Mouse (Mus musculus): ENCODE data around the gene Clk2. TPM values are rescaled to one million over a fixed set of nuclear protein-coding genes. Genes with fewer than 3 reads are reported as not detected.

The Clk2 gene
- polyA plus RNA-seq, 1 experiment from 2014 or later: 33.8 TPM

DNA sequence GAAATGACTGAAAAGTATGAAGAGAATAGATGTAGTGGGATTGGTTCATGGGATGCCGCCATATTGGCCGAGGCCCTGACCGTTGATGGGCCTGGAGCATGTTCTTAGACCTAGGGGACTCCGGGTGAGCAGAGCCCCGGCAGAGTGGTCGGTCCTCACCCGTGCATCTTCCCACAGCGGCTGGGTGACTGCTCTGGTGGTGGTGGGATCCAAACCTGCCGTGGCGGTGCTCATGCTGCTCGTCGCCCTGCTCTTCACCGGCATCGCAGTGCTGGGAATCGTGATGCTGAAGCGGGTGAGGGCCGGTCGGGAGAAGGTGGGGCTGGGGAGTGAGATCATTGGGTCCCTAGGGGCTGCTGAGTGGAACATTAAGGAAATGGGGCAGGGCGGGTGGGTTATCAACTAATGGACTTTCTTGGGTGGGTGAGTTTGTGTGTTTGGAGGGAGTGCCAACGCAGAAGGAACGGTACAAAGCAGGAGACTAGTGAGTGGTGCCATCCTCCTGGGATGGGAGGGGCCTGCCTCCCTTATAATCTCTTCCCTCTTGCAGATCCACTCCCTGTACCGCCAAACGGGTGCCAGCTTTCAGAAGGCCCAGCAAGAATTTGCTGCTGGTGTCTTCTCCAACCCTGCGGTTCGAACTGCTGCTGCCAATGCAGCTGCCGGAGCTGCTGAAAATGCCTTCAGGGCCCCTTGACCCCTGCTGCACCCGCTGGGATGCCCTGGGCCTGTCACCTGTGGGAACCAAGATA, 17.3 kb downstream of the Clk2 start:
- no peak overlapping the region; the same call in 1 of the 2 replicates for H3K27ac ChIP-seq (ENCODE audit: low read depth, low read length)
- ATAC-seq (ENCODE audit: low FRiP score, low TSS enrichment): no peak
- no peak overlapping the region for H3K4me2 ChIP-seq (replicated peaks; ENCODE audit: low read depth, low read length)
- H3K4me1 ChIP-seq (ENCODE audit: control insufficient read depth, insufficient read depth, low read length): peaks cover 37% of the 10 kb centered on the region
- H3K9ac ChIP-seq (ENCODE audit: low read depth, low read length): no peak overlapping the region
- H3K27me3 ChIP-seq (ENCODE audit: control insufficient read depth, insufficient read depth, low read length): no peaks in the 10 kb centered on the region
- WGBS: 91% methylated on average over 27 of the region's 27 CpGs
- peaks cover 39% of the 10 kb centered on the region for H3K36me3 ChIP-seq (ENCODE audit: control insufficient read depth, insufficient read depth, low read length)
- no peaks in the 10 kb centered on the region for H3K9me3 ChIP-seq (ENCODE audit: control insufficient read depth, low read length)
- no peak overlapping the region for H3K4me3 ChIP-seq (ENCODE audit: low read length)

DNA sequence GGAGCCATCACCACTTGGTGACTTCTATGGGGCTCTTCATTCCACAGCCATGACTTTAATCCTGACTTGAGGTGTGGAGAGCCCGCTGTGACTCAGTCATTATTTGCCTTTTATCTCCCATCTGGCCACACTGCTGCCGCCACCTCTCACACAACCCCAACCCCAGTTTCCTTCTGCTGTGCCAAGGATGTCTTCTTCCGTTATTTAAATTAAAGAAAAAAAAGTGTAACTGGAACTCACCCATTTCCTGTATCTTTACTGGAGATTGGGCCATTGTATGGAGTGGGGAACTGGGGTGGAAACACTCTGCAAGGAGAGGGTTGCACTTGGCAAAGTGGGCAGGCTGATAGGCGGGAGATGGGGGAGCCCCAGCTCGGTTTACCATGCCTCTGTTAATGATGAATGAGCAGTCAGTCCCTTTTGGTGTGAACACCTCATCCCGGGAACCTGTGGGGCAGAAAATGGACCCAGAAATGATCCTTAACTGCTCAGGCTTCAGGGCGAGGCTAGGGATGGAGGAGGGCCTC, 18.0 kb downstream of the Clk2 start:
- no peak; the same call in 1 of the 2 replicates for ATAC-seq (ENCODE audit: low FRiP score, low TSS enrichment)
- WGBS: 43% methylated on average over 7 of the region's 7 CpGs
- Histone ChIP-seq H3K9me3 (ENCODE audit: control insufficient read depth, low read length) (no peaks in the 10 kb centered on the region), H3K36me3 (ENCODE audit: control insufficient read depth, insufficient read depth, low read length) (peaks cover 39% of the 10 kb centered on the region), H3K4me2 (replicated peaks; ENCODE audit: low read depth, low read length) (peak overlapping the region; percentile 95), H3K4me1 (ENCODE audit: control insufficient read depth, insufficient read depth, low read length) (peaks cover 42% of the 10 kb centered on the region), H3K27ac (ENCODE audit: low read depth, low read length) (peak overlapping the region; percentile 47; the same call in 1 of the 2 replicates), H3K9ac (ENCODE audit: low read depth, low read length) (no peak overlapping the region), H3K27me3 (ENCODE audit: control insufficient read depth, insufficient read depth, low read length) (no peaks in the 10 kb centered on the region), H3K4me3 (ENCODE audit: low read length) (peak overlapping the region; percentile 67)

DNA sequence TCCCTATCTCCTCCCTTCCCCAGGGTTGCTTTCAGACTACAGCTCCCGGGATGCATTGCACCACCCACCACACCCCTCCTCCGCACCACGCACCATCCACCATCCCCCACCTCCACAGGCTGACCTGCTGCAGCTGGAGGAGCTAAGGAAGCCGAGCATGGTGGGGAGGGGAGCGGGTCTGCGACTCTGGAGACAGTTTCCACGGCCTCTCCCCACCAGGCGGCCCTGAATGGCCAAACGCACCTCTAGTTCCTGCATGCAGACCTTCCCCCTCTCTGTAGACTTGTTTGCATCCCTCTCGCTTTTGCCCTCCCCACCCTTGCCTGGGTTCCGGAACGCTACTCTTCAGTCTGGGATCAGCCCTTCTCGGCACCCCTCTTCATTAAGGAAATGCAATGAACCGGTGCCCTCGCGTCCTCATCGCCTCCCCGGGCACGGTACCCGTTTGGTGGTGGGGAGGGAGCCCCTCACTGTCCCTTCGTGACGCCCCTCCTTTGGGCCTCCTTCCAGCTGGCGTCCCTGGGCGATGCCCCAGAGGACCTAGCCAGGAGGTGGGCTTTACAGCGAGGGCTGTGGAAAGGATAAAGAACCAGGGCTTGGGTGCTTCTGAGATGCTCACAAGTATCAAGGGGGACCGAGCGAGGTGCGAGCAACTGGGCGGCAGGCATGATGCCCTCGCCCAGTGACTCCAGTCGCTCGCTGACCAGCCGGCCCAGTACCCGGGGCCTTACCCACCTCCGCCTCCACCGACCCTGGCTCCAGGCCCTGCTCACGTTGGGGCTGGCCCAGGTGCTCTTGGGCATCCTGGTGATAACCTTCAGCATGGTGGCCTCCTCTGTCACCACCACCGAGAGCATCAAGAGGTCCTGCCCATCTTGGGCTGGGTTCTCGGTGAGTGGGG, 18.7 kb downstream of the Clk2 start, which contains the start of gene Fam189b:
Gene Fam189b (plus strand): TSS at position 86 of the 901 bp plus-strand sequence.
- Histone ChIP-seq H3K36me3 (ENCODE audit: control insufficient read depth, insufficient read depth, low read length) (peaks cover 43% of the 10 kb centered on the region), H3K9me3 (ENCODE audit: control insufficient read depth, low read length) (no peaks in the 10 kb centered on the region), H3K9ac (ENCODE audit: low read depth, low read length) (peak within 1 kb of the TSS; percentile 88), H3K27me3 (ENCODE audit: control insufficient read depth, insufficient read depth, low read length) (no peaks in the 10 kb centered on the region), H3K4me2 (replicated peaks; ENCODE audit: low read depth, low read length) (peak within 1 kb of the TSS; percentile 95), H3K4me1 (ENCODE audit: control insufficient read depth, insufficient read depth, low read length) (peaks cover 49% of the 10 kb centered on the region), H3K27ac (ENCODE audit: low read depth, low read length) (peak within 1 kb of the TSS; percentile 93), H3K4me3 (ENCODE audit: low read length) (peak within 1 kb of the TSS; percentile 67)
- 5% methylated on average over 39 of the region's 39 CpGs for WGBS
- peak; percentile 89 for ATAC-seq (ENCODE audit: low FRiP score, low TSS enrichment)

DNA sequence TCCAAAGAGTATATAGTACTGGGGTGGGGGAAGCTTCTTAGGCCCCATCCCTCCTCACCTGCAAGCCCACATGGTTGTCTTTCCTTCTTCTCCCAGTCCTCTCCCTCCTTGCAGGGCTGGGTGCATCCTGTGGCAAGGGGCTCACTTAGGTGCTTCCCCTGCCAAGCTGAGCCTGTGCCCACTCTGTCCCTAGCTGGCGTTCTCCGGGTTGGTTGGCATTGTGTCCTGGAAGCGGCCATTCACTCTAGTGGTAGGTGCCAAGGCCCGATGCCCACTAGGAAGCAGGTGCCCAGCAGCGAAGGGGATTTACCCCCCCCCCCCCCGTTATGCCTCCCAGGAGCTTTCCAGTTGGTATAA, 19.3 kb downstream of the Clk2 start:
- H3K4me1 ChIP-seq (ENCODE audit: control insufficient read depth, insufficient read depth, low read length): peaks cover 49% of the 10 kb centered on the region
- H3K9ac ChIP-seq (ENCODE audit: low read depth, low read length): peak overlapping the region; percentile 88
- peaks cover 47% of the 10 kb centered on the region for H3K36me3 ChIP-seq (ENCODE audit: control insufficient read depth, insufficient read depth, low read length)
- ATAC-seq (ENCODE audit: low FRiP score, low TSS enrichment): no peak
- H3K4me3 ChIP-seq (ENCODE audit: low read length): peak overlapping the region; percentile 67
- H3K4me2 ChIP-seq (replicated peaks; ENCODE audit: low read depth, low read length): peak overlapping the region; percentile 95
- H3K9me3 ChIP-seq (ENCODE audit: control insufficient read depth, low read length): no peaks in the 10 kb centered on the region
- no peaks in the 10 kb centered on the region for H3K27me3 ChIP-seq (ENCODE audit: control insufficient read depth, insufficient read depth, low read length)
- WGBS: 81% methylated on average over 6 of the region's 6 CpGs
- H3K27ac ChIP-seq (ENCODE audit: low read depth, low read length): peak overlapping the region; percentile 93

DNA sequence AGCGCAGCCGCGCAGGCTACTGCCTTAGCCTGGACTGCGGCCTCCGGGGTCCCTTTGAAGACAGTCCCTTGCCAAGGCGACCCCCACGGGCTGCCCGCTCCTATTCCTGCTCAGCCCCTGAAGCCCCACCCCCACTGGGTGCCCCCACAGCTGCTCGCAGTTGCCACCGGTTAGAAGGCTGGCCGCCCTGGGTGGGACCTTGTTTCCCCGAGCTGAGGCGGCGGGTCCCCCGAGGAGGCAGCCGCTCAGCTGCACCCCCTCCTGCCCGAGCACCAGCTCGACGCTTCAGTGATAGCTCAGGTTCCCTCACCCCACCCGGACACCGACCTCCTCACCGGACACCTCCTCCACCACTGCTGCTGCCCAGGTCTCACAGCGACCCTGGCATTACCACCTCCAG, 22.6 kb downstream of the Clk2 start:
- Histone ChIP-seq H3K9ac (ENCODE audit: low read depth, low read length) (peak overlapping the region; percentile 28; the same call in 1 of the 2 replicates), H3K36me3 (ENCODE audit: control insufficient read depth, insufficient read depth, low read length) (peaks cover 14% of the 10 kb centered on the region), H3K4me1 (ENCODE audit: control insufficient read depth, insufficient read depth, low read length) (peaks cover 47% of the 10 kb centered on the region), H3K4me2 (replicated peaks; ENCODE audit: low read depth, low read length) (peak overlapping the region; percentile 18), H3K9me3 (ENCODE audit: control insufficient read depth, low read length) (no peaks in the 10 kb centered on the region), H3K27ac (ENCODE audit: low read depth, low read length) (no peak overlapping the region), H3K27me3 (ENCODE audit: control insufficient read depth, insufficient read depth, low read length) (no peaks in the 10 kb centered on the region), H3K4me3 (ENCODE audit: low read length) (no peak overlapping the region)
- ATAC-seq (ENCODE audit: low FRiP score, low TSS enrichment): no peak
- 44% methylated on average over 23 of the region's 23 CpGs for WGBS

DNA sequence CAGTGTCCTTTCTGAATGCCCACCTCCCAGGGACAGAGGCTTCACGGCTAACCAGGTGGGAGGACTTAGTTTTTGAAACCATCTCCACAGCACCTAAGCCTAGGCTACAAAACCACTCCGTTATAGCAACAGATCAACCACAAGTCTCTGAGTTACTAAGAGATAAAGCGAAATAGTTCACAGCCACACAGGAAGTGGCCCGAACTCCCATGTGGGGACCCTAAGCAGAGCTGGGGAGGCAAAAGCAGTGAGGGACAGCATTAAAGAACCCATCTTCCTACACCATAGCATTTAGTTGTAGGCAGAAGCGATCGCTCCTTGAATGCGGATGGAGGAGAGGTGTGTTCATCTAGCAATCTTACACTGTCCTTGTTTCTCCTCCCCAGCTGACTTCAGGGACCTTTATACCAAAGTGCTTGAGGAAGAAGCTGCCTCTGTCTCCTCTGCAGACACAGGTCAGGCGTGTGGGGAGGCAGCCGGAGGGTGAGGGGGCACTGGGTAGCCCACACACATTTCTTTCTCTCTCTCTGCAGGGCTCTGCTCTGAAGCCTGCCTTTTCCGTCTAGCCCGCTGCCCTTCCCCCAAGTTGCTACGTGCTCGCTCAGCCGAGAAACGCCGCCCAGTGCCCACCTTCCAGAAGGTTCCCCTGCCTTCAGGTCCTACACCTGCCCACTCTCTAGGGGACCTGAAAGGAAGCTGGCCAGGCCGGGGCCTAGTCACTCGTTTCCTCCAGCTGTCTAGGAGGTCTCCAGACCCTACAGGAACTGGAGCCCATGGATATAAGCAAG, 23.3 kb downstream of the Clk2 start:
- no peaks in the 10 kb centered on the region for H3K27me3 ChIP-seq (ENCODE audit: control insufficient read depth, insufficient read depth, low read length)
- ATAC-seq (ENCODE audit: low FRiP score, low TSS enrichment): no peak
- no peak overlapping the region for H3K4me3 ChIP-seq (ENCODE audit: low read length)
- WGBS: 67% methylated on average over 18 of the region's 18 CpGs
- peaks cover 43% of the 10 kb centered on the region for H3K4me1 ChIP-seq (ENCODE audit: control insufficient read depth, insufficient read depth, low read length)
- H3K27ac ChIP-seq (ENCODE audit: low read depth, low read length): peak overlapping the region; percentile 55; the same call in 1 of the 2 replicates
- peaks cover 9% of the 10 kb centered on the region for H3K36me3 ChIP-seq (ENCODE audit: control insufficient read depth, insufficient read depth, low read length)
- no peak overlapping the region for H3K9ac ChIP-seq (ENCODE audit: low read depth, low read length)
- H3K4me2 ChIP-seq (replicated peaks; ENCODE audit: low read depth, low read length): peak overlapping the region; percentile 18; the same call in 1 of the 2 replicates
- H3K9me3 ChIP-seq (ENCODE audit: control insufficient read depth, low read length): no peaks in the 10 kb centered on the region

DNA sequence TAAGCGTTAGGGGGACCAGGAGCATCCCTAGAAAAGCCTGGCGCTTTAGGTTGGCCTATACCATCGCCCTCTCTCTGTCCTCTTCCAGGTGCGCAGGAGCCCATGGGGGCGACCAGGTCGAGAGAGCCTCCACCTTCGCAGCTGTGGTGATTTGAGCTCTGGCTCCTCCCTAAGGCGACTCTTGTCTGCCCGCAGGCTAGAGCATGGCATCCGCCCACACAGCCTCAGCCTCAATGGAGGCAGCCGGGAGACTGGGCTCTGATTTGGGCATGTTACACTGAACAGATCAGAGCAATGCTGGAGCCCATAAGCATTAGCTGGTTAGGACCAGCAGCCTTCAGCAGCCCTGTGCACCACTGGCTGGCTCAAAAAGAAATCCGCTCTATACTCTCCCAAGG, 23.9 kb downstream of the Clk2 start:
- H3K27ac ChIP-seq (ENCODE audit: low read depth, low read length): peak overlapping the region; percentile 55; the same call in 1 of the 2 replicates
- WGBS: 63% methylated on average over 12 of the region's 12 CpGs
- no peaks in the 10 kb centered on the region for H3K9me3 ChIP-seq (ENCODE audit: control insufficient read depth, low read length)

DNA sequence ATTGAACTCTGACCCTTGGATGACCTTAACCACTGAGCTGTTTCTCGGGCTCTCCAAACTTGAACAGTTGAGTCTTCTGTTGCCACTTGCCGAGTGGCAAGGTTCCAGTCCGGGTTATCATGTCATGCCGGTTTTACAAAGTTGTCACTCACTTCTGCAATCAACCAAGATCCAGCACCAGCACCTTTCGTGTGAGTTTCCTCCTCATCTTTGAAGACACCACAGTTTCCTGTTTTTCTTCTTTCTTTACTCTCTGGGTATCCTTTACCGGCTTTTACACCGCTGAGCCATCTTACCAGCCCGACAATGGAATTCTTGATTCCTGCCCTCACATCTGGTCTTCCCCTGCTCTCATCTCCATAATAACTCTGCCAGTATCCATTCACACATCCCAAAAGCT, 25.8 kb downstream of the Clk2 start:
- ATAC-seq (ENCODE audit: low FRiP score, low TSS enrichment): no peak
- 83% methylated on average over 8 of the region's 8 CpGs for WGBS
- peaks cover 9% of the 10 kb centered on the region for H3K36me3 ChIP-seq (ENCODE audit: control insufficient read depth, insufficient read depth, low read length)

More for the DNA sequence above, 23.9 kb downstream of the Clk2 start:
- ATAC-seq (ENCODE audit: low FRiP score, low TSS enrichment): no peak
- Histone ChIP-seq H3K4me3 (ENCODE audit: low read length) (no peak overlapping the region), H3K36me3 (ENCODE audit: control insufficient read depth, insufficient read depth, low read length) (peaks cover 9% of the 10 kb centered on the region), H3K4me2 (replicated peaks; ENCODE audit: low read depth, low read length) (no peak overlapping the region), H3K27me3 (ENCODE audit: control insufficient read depth, insufficient read depth, low read length) (no peaks in the 10 kb centered on the region), H3K9ac (ENCODE audit: low read depth, low read length) (no peak overlapping the region), H3K4me1 (ENCODE audit: control insufficient read depth, insufficient read depth, low read length) (peaks cover 42% of the 10 kb centered on the region)

More for the DNA sequence above, 25.8 kb downstream of the Clk2 start:
- no peak overlapping the region for H3K4me2 ChIP-seq (replicated peaks; ENCODE audit: low read depth, low read length)
- H3K9ac ChIP-seq (ENCODE audit: low read depth, low read length): no peak overlapping the region
- H3K27ac ChIP-seq (ENCODE audit: low read depth, low read length): no peak overlapping the region
- no peaks in the 10 kb centered on the region for H3K27me3 ChIP-seq (ENCODE audit: control insufficient read depth, insufficient read depth, low read length)
- no peaks in the 10 kb centered on the region for H3K9me3 ChIP-seq (ENCODE audit: control insufficient read depth, low read length)
- peaks cover 23% of the 10 kb centered on the region for H3K4me1 ChIP-seq (ENCODE audit: control insufficient read depth, insufficient read depth, low read length)
- no peak overlapping the region for H3K4me3 ChIP-seq (ENCODE audit: low read length)
